Mouse (Mus musculus): ENCODE data around the gene Gm9736. TPM values are rescaled to one million over a fixed set of nuclear protein-coding genes. Genes with fewer than 3 reads are reported as not detected.

Gm9736 gene
- not detected in 4 replicates for total RNA-seq (2023; ENCODE audit: inconsistent age)

GRCm38 (mm10) chr10:77751254-77751653 lies at the start of gene Gm9736:
Gene Gm9736 (minus strand): TSS chr10:77751354.

DNA sequence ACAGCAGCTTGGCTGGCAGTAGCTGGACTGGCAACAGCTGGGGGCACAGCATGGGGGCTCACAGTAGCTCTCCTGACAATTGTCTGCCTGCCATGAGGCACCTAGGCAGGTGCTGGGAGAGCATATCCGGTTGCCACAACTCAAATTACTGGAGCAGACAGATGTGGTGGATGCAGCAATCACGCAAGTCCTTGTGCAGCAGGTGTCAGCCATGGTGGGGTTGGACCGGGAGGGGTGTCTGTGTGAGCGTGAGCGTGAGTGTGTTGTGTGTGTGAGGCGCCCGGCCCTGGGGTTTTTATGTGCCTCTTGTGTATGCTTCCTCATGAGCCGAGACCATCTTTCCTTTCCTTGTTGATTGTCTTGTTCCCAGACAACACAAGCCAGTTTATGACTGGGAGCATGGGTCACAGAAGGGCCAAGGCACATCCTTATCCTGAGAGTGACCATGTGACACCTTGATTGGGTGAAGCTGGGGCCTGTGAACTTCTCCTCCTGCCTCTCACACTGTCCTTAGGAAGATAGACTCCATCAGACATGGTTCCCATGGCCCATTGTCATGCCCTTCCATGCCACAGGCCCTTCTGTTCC lies 47.9 kb upstream of the Gm9736 start, which contains the start of gene Gm19668:
TSS of gene Gm19668 (minus strand) at position 213 of the 588 bp plus-strand sequence.

DNA sequence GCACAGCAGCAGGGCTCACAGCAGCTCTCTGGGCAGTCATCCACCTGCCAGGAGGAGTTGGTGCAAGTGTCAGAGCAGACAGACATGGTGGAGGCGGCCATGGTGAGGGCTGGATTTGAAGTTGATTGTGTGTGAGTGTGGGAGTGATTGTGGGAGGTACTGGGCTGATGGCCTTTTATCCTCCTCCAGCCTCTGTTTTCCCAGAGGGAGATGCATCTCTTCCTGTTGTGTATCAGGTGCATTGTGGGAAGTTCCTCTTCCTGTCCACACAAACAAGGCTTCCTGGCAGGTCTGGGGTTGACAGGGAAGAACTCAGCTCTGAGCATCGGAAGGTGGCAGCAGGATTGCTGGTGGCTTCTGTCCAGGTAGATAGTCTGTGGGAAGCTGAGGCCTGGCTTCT lies 43.8 kb upstream of the Gm9736 start, which contains the start of gene Gm9639:
TSS of gene Gm9639 (minus strand) at position 101 of the 400 bp plus-strand sequence.

DNA sequence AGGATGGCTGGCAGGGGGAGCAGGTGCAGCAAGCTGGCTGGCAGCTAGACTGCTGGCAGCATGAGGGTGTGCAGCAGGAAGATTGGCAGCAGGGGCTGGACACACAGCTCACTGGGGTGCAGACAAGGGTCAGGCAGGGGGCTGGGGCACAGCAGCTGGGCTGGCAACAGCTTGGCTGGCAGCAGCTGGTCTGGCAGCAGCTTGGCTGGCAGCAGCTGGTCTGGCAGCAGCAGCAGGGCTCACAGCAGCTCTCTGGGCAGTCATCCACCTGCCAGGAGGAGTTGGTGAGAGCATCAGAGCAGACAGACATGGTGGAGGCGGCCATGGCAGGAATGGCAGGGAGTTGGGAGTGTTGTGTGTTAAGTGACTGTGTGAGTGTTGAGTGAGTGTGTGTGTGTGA lies 36.7 kb upstream of the Gm9736 start, which contains the start of gene Gm7137:
TSS of gene Gm7137 (minus strand) at position 325 of the 400 bp plus-strand sequence.

GRCm38 (mm10) chr10:77782442-77782841 lies 31.3 kb upstream of the Gm9736 start, which contains the start of gene Gm3250:
Gene Gm3250 (minus strand): TSS chr10:77782542.

DNA sequence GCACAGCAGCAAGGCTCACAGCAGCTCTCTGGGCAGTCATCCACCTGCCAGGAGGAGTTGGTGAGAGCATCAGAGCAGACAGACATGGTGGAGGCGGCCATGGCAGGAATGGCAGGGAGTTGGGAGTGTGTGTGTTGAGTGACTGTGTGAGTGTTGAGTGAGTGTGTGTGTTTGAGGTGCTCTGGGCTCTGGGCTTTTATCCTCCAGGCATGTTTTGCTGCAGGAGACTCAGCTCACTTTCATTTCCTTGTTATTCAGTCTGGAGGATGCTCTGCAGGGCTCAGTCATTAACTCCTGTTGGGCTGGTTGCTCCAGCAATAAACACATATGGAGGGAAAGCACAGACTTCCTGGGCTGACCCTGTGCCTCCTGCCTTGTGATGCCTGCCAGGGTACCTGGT lies 25.7 kb upstream of the Gm9736 start, which contains the start of gene Gm7138:
TSS of gene Gm7138 (minus strand) at position 101 of the 400 bp plus-strand sequence.

DNA sequence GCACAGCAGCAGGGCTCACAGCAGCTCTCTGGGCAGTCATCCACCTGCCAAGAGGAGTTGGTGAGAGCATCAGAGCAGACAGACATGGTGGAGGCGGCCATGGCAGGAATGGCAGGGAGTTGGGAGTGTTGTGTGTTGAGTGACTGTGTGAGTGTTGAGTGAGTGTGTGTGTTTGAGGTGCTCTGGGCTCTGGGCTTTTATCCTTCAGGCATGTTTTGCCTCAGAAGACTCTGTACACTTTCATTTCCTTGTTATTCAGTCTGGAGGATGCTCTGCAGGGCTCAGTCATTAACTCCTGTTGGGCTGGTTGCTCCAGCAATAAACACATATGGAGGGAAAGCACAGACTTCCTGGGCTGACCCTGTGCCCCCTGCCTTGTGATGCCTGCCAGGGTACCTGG lies 20.1 kb upstream of the Gm9736 start, which contains the start of gene Gm3238:
TSS of gene Gm3238 (minus strand) at position 101 of the 400 bp plus-strand sequence.

DNA sequence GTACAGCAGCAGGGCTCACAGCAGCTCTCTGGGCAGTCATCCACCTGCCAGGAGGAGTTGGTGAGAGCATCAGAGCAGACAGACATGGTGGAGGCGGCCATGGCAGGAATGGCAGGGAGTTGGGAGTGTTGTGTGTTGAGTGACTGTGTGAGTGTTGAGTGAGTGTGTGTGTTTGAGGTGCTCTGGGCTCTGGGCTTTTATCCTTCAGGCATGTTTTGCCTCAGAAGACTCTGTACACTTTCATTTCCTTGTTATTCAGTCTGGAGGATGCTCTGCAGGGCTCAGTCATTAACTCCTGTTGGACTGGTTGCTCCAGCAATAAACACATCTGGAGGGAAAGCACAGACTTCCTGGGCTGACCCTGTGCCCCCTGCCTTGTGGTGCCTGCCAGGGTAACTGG lies 8.4 kb upstream of the Gm9736 start, which contains the start of gene Gm3233:
TSS of gene Gm3233 (minus strand) at position 101 of the 400 bp plus-strand sequence.

DNA sequence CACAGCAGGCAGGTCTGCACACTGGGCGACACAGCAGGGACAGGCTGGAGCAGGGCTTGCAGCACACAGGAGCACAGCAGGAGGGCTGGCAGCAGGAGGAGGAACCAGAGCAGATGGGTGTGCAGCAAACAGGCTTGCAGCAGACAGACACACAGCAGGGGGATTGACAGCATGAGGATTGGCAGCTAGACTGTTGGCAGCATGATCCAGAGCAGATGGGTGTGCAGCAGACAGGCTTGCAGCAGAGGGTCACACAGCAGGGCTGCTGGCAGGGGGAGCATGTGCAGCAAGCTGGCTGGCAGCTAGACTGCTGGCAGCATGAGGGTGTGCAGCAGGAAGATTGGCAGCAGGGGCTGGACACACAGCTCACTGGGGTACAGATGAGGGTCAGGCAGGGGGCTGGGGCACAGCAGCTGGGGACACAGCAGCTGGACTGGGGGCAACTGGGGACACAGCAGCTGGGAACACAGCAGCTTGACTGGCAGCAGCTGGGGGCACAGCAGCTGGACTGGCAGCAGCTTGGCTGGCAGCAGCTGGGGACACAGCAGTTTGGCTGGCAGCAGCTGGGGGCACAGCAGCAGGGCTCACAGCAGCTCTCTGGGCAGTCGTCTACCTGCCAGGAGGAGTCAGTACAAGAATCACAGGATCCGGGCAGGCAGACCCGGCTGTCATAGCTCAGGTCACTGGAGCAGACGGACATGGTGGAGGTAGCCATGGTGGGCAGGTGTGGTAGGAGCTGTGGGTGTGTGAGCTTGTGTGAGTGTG lies 9.0 kb downstream of the Gm9736 start, which contains the start of gene Gm18596:
TSS of gene Gm18596 (minus strand) at position 715 of the 765 bp plus-strand sequence.

DNA sequence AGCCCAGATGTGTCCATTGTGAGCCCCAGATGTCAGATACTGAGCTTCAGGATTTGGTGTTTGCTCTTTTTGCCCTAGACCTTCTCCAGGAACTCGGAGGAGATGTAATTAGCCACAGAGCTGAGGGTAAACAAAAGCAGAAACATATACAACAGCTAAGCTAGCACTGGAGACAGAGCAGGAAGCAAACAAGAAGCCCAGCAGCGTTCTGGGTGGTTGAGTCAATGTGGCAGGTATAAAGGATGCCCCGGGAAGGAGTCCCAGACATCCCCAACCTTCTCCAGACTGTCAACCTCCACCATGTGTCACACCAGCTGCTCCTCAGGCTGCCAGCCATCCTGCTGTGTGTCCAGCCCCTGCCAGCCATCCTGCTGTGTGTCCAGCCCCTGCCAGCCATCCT lies 25.0 kb downstream of the Gm9736 start, which contains the start of gene Gm10100:
TSS of gene Gm10100 (plus strand) at position 301 of the 400 bp plus-strand sequence.

GRCm38 (mm10) chr10:77720299-77720698 lies 30.9 kb downstream of the Gm9736 start, which contains the start of gene Krtap12-1:
Gene Krtap12-1 (plus strand): TSS chr10:77720599.

DNA sequence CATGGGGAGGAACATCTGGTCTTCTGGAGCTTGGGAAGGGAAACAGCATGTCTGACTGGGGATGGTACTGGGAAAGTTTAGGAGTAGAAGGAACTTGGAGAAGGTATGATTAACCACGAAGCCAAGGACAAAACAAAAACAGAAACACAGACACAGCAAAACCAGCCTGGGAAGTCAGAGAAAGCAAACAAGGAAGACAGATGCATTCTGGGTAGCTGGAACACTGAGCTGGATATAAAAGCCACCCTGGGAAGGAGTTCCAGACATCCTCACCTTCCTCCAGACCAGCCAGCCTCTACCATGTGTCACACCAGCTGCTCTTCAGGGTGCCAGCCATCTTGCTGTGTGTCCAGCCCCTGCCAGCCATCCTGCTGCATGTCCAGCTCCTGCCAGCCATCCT lies 35.6 kb downstream of the Gm9736 start, which contains the start of gene Gm10142:
TSS of gene Gm10142 (plus strand) at position 301 of the 400 bp plus-strand sequence.

GRCm38 (mm10) chr10:77711157-77711556 lies 40.0 kb downstream of the Gm9736 start, which contains the start of gene Gm10024:
Gene Gm10024 (plus strand): TSS chr10:77711457.

DNA sequence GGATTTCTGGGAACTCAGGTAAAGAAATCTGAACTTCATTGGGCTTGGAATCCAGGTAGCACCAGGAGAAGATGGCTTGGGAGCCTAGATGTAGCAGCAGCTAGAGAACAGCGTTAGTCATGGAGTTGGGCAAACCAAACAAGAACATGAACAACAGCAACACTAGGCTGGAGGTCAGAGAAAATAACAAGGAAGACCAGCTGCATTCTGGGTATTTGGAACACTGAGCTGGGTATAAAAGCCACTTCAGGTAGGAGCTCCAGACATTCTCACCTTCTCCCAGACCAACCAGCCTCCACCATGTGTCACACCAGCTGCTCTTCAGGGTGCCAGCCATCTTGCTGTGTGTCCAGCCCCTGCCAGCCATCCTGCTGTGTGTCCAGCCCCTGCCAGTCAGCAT lies 44.8 kb downstream of the Gm9736 start, which contains the start of gene Gm10272:
TSS of gene Gm10272 (plus strand) at position 301 of the 400 bp plus-strand sequence.

Other genes with a start within 250 kb of the Gm9736 start
- 18.5 to 25.2 TPM (median 21.4 TPM) in 4 replicates for gene Fam207a, start 235.6 kb downstream of the Gm9736 start, total RNA-seq (2023; ENCODE audit: inconsistent age)
- 75.6 to 80.7 TPM (median 79.8 TPM) in 4 replicates for gene Itgb2, start 221.1 kb downstream of the Gm9736 start, total RNA-seq (2023; ENCODE audit: inconsistent age)
- 72.1 to 89.4 TPM (median 78.3 TPM) in 4 replicates for gene Pttg1ip, start 169.6 kb downstream of the Gm9736 start, total RNA-seq (2023; ENCODE audit: inconsistent age)
- gene Sumo3, start 145.3 kb downstream of the Gm9736 start, total RNA-seq (2023; ENCODE audit: inconsistent age): 58.9 to 65.6 TPM (median 62.4 TPM) in 4 replicates
- 1.3 to 12.1 TPM in 2 of 4 replicates, not detected in the others for gene Gm49325, start 145.2 kb downstream of the Gm9736 start, total RNA-seq (2023; ENCODE audit: inconsistent age)
- gene Ube2g2, start 129.1 kb downstream of the Gm9736 start, total RNA-seq (2023; ENCODE audit: inconsistent age): 37.9 to 44.1 TPM (median 41.3 TPM) in 4 replicates
- 2.7 to 5.5 TPM (median 4.4 TPM) in 4 replicates for gene Tspear, start 64.8 kb downstream of the Gm9736 start, total RNA-seq (2023; ENCODE audit: inconsistent age)
- not detected in 4 replicates for gene Gm19402, start 60.6 kb downstream of the Gm9736 start, total RNA-seq (2023; ENCODE audit: inconsistent age)
- gene Gm9508, start 54.1 kb downstream of the Gm9736 start, total RNA-seq (2023; ENCODE audit: inconsistent age): not detected in 4 replicates
- not detected in 4 replicates for gene Gm10272, start 44.7 kb downstream of the Gm9736 start, total RNA-seq (2023; ENCODE audit: inconsistent age)
- not detected in 4 replicates for gene Gm10024, start 39.9 kb downstream of the Gm9736 start, total RNA-seq (2023; ENCODE audit: inconsistent age)
- not detected in 4 replicates for gene Gm10142, start 35.5 kb downstream of the Gm9736 start, total RNA-seq (2023; ENCODE audit: inconsistent age)
- gene Krtap12-1, start 30.8 kb downstream of the Gm9736 start, total RNA-seq (2023; ENCODE audit: inconsistent age): not detected in 4 replicates
- gene Gm10100, start 24.9 kb downstream of the Gm9736 start, total RNA-seq (2023; ENCODE audit: inconsistent age): not detected in 4 replicates
- not detected in 4 replicates for gene Gm18596, start 8.7 kb downstream of the Gm9736 start, total RNA-seq (2023; ENCODE audit: inconsistent age)
- gene Gm3233, start 8.3 kb upstream of the Gm9736 start, total RNA-seq (2023; ENCODE audit: inconsistent age): not detected in 4 replicates
- not detected in 4 replicates for gene Gm3238, start 20.0 kb upstream of the Gm9736 start, total RNA-seq (2023; ENCODE audit: inconsistent age)
- gene Gm7138, start 25.6 kb upstream of the Gm9736 start, total RNA-seq (2023; ENCODE audit: inconsistent age): not detected in 4 replicates
- gene Gm3250, start 31.2 kb upstream of the Gm9736 start, total RNA-seq (2023; ENCODE audit: inconsistent age): not detected in 4 replicates
- not detected in 4 replicates for gene Gm7137, start 36.8 kb upstream of the Gm9736 start, total RNA-seq (2023; ENCODE audit: inconsistent age)
- not detected in 4 replicates for gene Gm9639, start 43.7 kb upstream of the Gm9736 start, total RNA-seq (2023; ENCODE audit: inconsistent age)
- gene Gm19668, start 47.8 kb upstream of the Gm9736 start, total RNA-seq (2023; ENCODE audit: inconsistent age): not detected in 4 replicates
- gene Gm9507, start 60.5 kb upstream of the Gm9736 start, total RNA-seq (2023; ENCODE audit: inconsistent age): not detected in 4 replicates
- gene Gm2696, start 63.3 kb upstream of the Gm9736 start, total RNA-seq (2023; ENCODE audit: inconsistent age): not detected in 4 replicates
- gene Krtap10-4, start 75.7 kb upstream of the Gm9736 start, total RNA-seq (2023; ENCODE audit: inconsistent age): not detected in 4 replicates
- not detected in 4 replicates for gene Krtap10-10, start 84.6 kb upstream of the Gm9736 start, total RNA-seq (2023; ENCODE audit: inconsistent age)
- not detected in 4 replicates for gene Gm36176, start 95.4 kb upstream of the Gm9736 start, total RNA-seq (2023; ENCODE audit: inconsistent age)
- gene Gm10318, start 101.5 kb upstream of the Gm9736 start, total RNA-seq (2023; ENCODE audit: inconsistent age): not detected in 4 replicates
- gene Gm3285, start 110.6 kb upstream of the Gm9736 start, total RNA-seq (2023; ENCODE audit: inconsistent age): not detected in 4 replicates
- 0.16 to 0.19 TPM in 2 of 4 replicates, not detected in the others for gene Lrrc3, start 151.2 kb upstream of the Gm9736 start, total RNA-seq (2023; ENCODE audit: inconsistent age)
- gene Trpm2, start 219.2 kb upstream of the Gm9736 start, total RNA-seq (2023; ENCODE audit: inconsistent age): 17.7 to 30.3 TPM (median 24.5 TPM) in 4 replicates
- 8.2 to 11.2 TPM (median 8.8 TPM) in 4 replicates for gene 1810043G02Rik, start 227.2 kb upstream of the Gm9736 start, total RNA-seq (2023; ENCODE audit: inconsistent age)